Mouse (Mus musculus) frontal cortex, postnatal 25 days (tissue): ENCODE data around the gene Zbtb38.

ENCODE experiments used
- DNase-seq, 2 experiments: peaks; one replicate each; pipeline ENCODE4 v3.0.0; 2022; ENCODE audit warnings: low spot score in 2 of 2

Gene Zbtb38

GRCm38 (mm10) chr9:96638508-96638907, 114.1 kb downstream of the Zbtb38 start:
- DNase-seq: no peak

- DNase-seq: no peak
Observed at GRCm38 (mm10) chr9:96637157-96637548, 115.5 kb downstream of the Zbtb38 start.

- DNase-seq: no peak
Observed at GRCm38 (mm10) chr9:96636423-96637156, 116.0 kb downstream of the Zbtb38 start.

GRCm38 (mm10) chr9:96635899-96636298, 116.7 kb downstream of the Zbtb38 start:
- no peak for DNase-seq

GRCm38 (mm10) chr9:96635176-96635575, 117.5 kb downstream of the Zbtb38 start:
- DNase-seq: no peak

- DNase-seq: no peak
Observed at GRCm38 (mm10) chr9:96633771-96634170, 118.9 kb downstream of the Zbtb38 start.
